Mouse (Mus musculus): ENCODE measurements around the gene Lamtor2. TPM values are rescaled to one million over a fixed set of nuclear protein-coding genes. Genes with fewer than 3 reads are reported as not detected.

Gene Lamtor2
- total and polyA plus RNA-seq, 3 experiments, result 125 to 188 TPM; not detected in 1

- TF ChIP-seq MXI1 (IDR thresholded peaks at IDR 0.05; ENCODE audit: low read depth, low read length), result peak; percentile 99
- TF ChIP-seq NRF1 (IDR thresholded peaks at IDR 0.05; ENCODE audit: insufficient read depth, low read depth, low read length, poor library complexity, severe bottlenecking), result peak; percentile 35; the same call in 1 of the 2 replicates
- peak; percentile 54 for TF ChIP-seq ETS1 (IDR thresholded peaks at IDR 0.05; ENCODE audit: low read depth, low read length)
- TF ChIP-seq JUND (IDR thresholded peaks at IDR 0.05; ENCODE audit: low read depth, low read length), result no peak
- peak; percentile 41; the same call in 1 of the 2 replicates for TF ChIP-seq TBP (IDR thresholded peaks at IDR 0.05; ENCODE audit: low read depth, low read length)
- no peak for TF ChIP-seq MEF2A (IDR thresholded peaks at IDR 0.05; ENCODE audit: extremely low read depth, insufficient replicate concordance, low read depth, low read length, poor library complexity, severe bottlenecking)
- TF ChIP-seq POLR2A (IDR thresholded peaks at IDR 0.05; ENCODE audit: control insufficient read depth in 1 of 2, insufficient read depth in 1 of 2, low read depth in 1 of 2, low read length in 2 of 2, poor library complexity in 1 of 2), result peak; percentile 42 to 75; a peak in 3 of 4 replicates
- peak; percentile 79; the same call in 1 of the 2 replicates for TF ChIP-seq E2F4 (IDR thresholded peaks at IDR 0.05; ENCODE audit: borderline replicate concordance, low read depth, low read length)
Observed at GRCm38 (mm10) chr3:88531348-88532298, 21.3 kb downstream of the Lamtor2 start (continued).

- Histone ChIP-seq H3K27ac (ENCODE audit: control insufficient read depth, low read depth, low read length) (no peak overlapping the region; the same call in 1 of the 2 replicates), H3K4me1 (ENCODE audit: control insufficient read depth in 1 of 2, insufficient read depth in 2 of 2, low read length in 2 of 2) (peaks cover 9 to 20% of the 10 kb centered on the region in 2 experiments), H3K9ac (ENCODE audit: control insufficient read depth, low read depth, low read length, poor library complexity, severe bottlenecking) (peak overlapping the region; percentile 80), H3K4me3 (ENCODE audit: control insufficient read depth in 1 of 2, insufficient read depth in 1 of 2, low read depth in 2 of 2, low read length in 2 of 2) (peak overlapping the region; percentile 65 to 91), H3K79me2 (ENCODE audit: control insufficient read depth, insufficient read depth, low read length, poor library complexity) (peaks cover 12% of the 10 kb centered on the region), H3K9me3 (replicated peaks; ENCODE audit: insufficient read depth, low read length) (no peaks in the 10 kb centered on the region), H3K27me3 (ENCODE audit: control insufficient read depth in 1 of 2, insufficient read depth in 2 of 2, low read length in 2 of 2) (no peaks in the 10 kb centered on the region), H3K36me3 (ENCODE audit: control insufficient read depth in 1 of 2, insufficient read depth in 2 of 2, low read length in 2 of 2) (peaks cover 0 to 13% of the 10 kb centered on the region in 2 experiments; a peak in 2 of 4 replicates)
- DNase-seq (ENCODE audit: low read depth, low spot score), result no peak
- no peak for TF ChIP-seq E2F4 (IDR thresholded peaks at IDR 0.05; ENCODE audit: borderline replicate concordance, low read depth, low read length)
- TF ChIP-seq SIN3A (IDR thresholded peaks at IDR 0.05; ENCODE audit: low read length), result no peak
- no peak for TF ChIP-seq GATA1 (IDR thresholded peaks at IDR 0.05; ENCODE audit: low read depth, low read length)
- no peak for TF ChIP-seq TCF12 (IDR thresholded peaks at IDR 0.05; ENCODE audit: low read depth, low read length)
- TF ChIP-seq ZKSCAN1 (IDR thresholded peaks at IDR 0.05; ENCODE audit: low read depth, low read length), result no peak
Observed at GRCm38 (mm10) chr3:88530082-88530864, 22.6 kb downstream of the Lamtor2 start.

All from MEL (cell line).